Mouse (Mus musculus): Measurements from ENCODE around the gene Rsl24d1.
A peak's percentile ranks its signal among the peaks of the same experiment; 100 is the strongest.

- peak; percentile 74 for TF ChIP-seq CTCF (IDR thresholded peaks at IDR 0.05; ENCODE audit: low read depth)
- TF ChIP-seq EP300 (optimal IDR thresholded peaks at IDR 0.05), result no peak
Observed at GRCm38 (mm10) chr9:73159265-73159664, 46.0 kb downstream of the Rsl24d1 start.

Measured in stomach, postnatal 0 days (tissue).